Mouse (Mus musculus) forebrain, embryonic 16.5 days (tissue): Measurements from ENCODE around the gene Caskin2. TPM values are rescaled to one million over a fixed set of nuclear protein-coding genes. Genes with fewer than 3 reads are reported as not detected.
"Not testable (repeated sequence)": the region's sequence is repeated elsewhere in the genome, so short reads cannot be mapped to it uniquely, and the experiment has no call there.

Experiments
- ATAC-seq: fragments of 200-750 bp; cut with Nextera tagmentation; 2 replicates; pipeline ENCODE4 v1.8.0; 2017; ENCODE audit warnings: mild to moderate bottlenecking, moderate library complexity
- H3K27ac ChIP-seq: fragments of 300-500 bp; sonication (generic); 2 replicates; pipeline ENCODE4 v1.5.1; 2014; ENCODE audit warnings: low read length, control low read depth
- H3K27me3 ChIP-seq: fragments of 300-500 bp; sonication (generic); replicated peaks from 2 replicates; pipeline ENCODE4 v1.6.1; 2014; ENCODE audit warnings: low read length; ENCODE audit not compliant: control insufficient read depth, insufficient read depth
- H3K36me3 ChIP-seq: fragments of 300-500 bp; sonication (generic); 2 replicates; pipeline ENCODE4 v1.6.1; 2014; ENCODE audit not compliant: control insufficient read depth, insufficient read depth
- H3K4me1 ChIP-seq: fragments of 300-500 bp; sonication (generic); replicated peaks from 2 replicates; pipeline ENCODE4 v1.6.1; 2014; ENCODE audit warnings: low read length; ENCODE audit not compliant: control insufficient read depth, insufficient read depth
- H3K4me2 ChIP-seq: fragments of 300-500 bp; sonication (generic); 2 replicates; pipeline ENCODE4 v1.6.1; 2014; ENCODE audit warnings: mild to moderate bottlenecking, low read length, control low read depth
- H3K4me3 ChIP-seq: fragments of 300-500 bp; sonication (generic); replicated peaks from 2 replicates; pipeline ENCODE4 v1.5.1; 2014; ENCODE audit warnings: mild to moderate bottlenecking, low read length, control low read depth
- H3K9ac ChIP-seq: fragments of 300-500 bp; sonication (generic); replicated peaks from 2 replicates; pipeline ENCODE4 v1.6.1; 2014; ENCODE audit warnings: low read depth, low read length, control low read depth
- H3K9me3 ChIP-seq: fragments of 300-500 bp; sonication (generic); 2 replicates; pipeline ENCODE4 v1.6.1; 2016; ENCODE audit warnings: low read length; ENCODE audit not compliant: control insufficient read depth
- WGBS: fragments of 180-500 bp; shearing (Covaris S2); extraction: QIAGEN DNeasy Blood & Tissue Kit; methylation state at CpG from one replicate; pipeline ENCODE4 v1.1.7; 2014; 5-methylcytosine and 5-hydroxymethylcytosine counted together
- polyA plus RNA-seq: library from polyadenylated mRNA; unstranded; fragments of >200 nt; fragmentation: Nextera tagmentation; extraction: Ambion mirVana; gene quantifications from 2 replicates; pipeline ENCODE4 v1.2.1, GENCODE M21; 2015

Gene Caskin2
- 9.1 and 11.2 TPM in 2 replicates for polyA plus RNA-seq

GRCm38 (mm10) chr11:115813507-115814296, at the start of gene Caskin2:
TSS of gene Caskin2 (minus strand) at chr11:115813639.
- whole genome bisulfite sequencing, result under 1% methylated on average over 41 of the region's 44 CpGs

GRCm38 (mm10) chr11:115859143-115859945, 45.9 kb upstream of the Caskin2 start:
- Histone ChIP-seq H3K36me3 (no peaks in the 10 kb centered on the region), H3K27ac (no peak overlapping the region), H3K4me1 (peaks cover 10% of the 10 kb centered on the region), H3K9me3 (no peaks in the 10 kb centered on the region), H3K4me2 (peak overlapping the region; percentile 52), H3K27me3 (peaks cover 40% of the 10 kb centered on the region), H3K9ac (0 out of 2 replicates have a peak overlapping the region, but pooled peaks have one; percentile 39), H3K4me3 (peak overlapping the region; percentile 36)
- WGBS, result 1% methylated on average over 74 of the region's 75 CpGs
- ATAC-seq, result peak; percentile 85

More at GRCm38 (mm10) chr11:115813507-115814296, at the start of gene Caskin2:
- Histone ChIP-seq H3K9ac (peak within 1 kb of the TSS; percentile 92), H3K27ac (peak within 1 kb of the TSS; percentile 42; the same call in 1 of the 2 replicates), H3K9me3 (no peaks in the 10 kb centered on the region), H3K4me3 (peak within 1 kb of the TSS; percentile 98), H3K27me3 (no peaks in the 10 kb centered on the region), H3K4me2 (peak within 1 kb of the TSS; percentile 84), H3K36me3 (peaks cover 3% of the 10 kb centered on the region; the same call in 1 of the 2 replicates), H3K4me1 (peaks cover 42% of the 10 kb centered on the region)
- ATAC-seq, result peak; percentile 87

GRCm38 (mm10) chr11:115858354-115858753, 44.9 kb upstream of the Caskin2 start, which contains the start of gene Myo15b:
TSS of gene Myo15b (plus strand) at chr11:115858406.
- H3K9ac ChIP-seq, result 0 out of 2 replicates have a peak within 1 kb of the TSS, but pooled peaks have one; percentile 39
- H3K4me1 ChIP-seq, result peaks cover 10% of the 10 kb centered on the region
- peak within 1 kb of the TSS; percentile 36 for H3K4me3 ChIP-seq
- H3K9me3 ChIP-seq, result no peaks in the 10 kb centered on the region
- peak within 1 kb of the TSS; percentile 52 for H3K4me2 ChIP-seq
- H3K27me3 ChIP-seq, result peaks cover 40% of the 10 kb centered on the region
- WGBS, result 11% methylated on average over 27 of the region's 27 CpGs
- no peaks in the 10 kb centered on the region for H3K36me3 ChIP-seq
- no peak for ATAC-seq
- no peak within 1 kb of the TSS for H3K27ac ChIP-seq

- 54% methylated on average over 13 of the region's 13 CpGs for WGBS
Measured at GRCm38 (mm10) chr11:115857936-115858335, 44.5 kb upstream of the Caskin2 start.

GRCm38 (mm10) chr11:115857146-115857545, 43.7 kb upstream of the Caskin2 start:
- WGBS, result 91% methylated on average over 4 of the region's 4 CpGs
- H3K4me1 ChIP-seq, ATAC-seq, H3K9ac ChIP-seq, H3K4me3 ChIP-seq, H3K9me3 ChIP-seq, H3K27ac ChIP-seq, H3K4me2 ChIP-seq, H3K36me3 ChIP-seq: not testable (repeated sequence)
- peaks cover 40% of the 10 kb centered on the region for H3K27me3 ChIP-seq

More at GRCm38 (mm10) chr11:115857936-115858335, 44.5 kb upstream of the Caskin2 start:
- Histone ChIP-seq H3K27me3 (peaks cover 40% of the 10 kb centered on the region), H3K4me2 (no peak overlapping the region), H3K4me3 (no peak overlapping the region), H3K27ac (no peak overlapping the region), H3K9me3 (no peaks in the 10 kb centered on the region), H3K36me3 (no peaks in the 10 kb centered on the region), H3K4me1 (peaks cover 10% of the 10 kb centered on the region), H3K9ac (no peak overlapping the region)
- ATAC-seq, result no peak

- H3K4me3 ChIP-seq, result no peak overlapping the region
- peaks cover 6% of the 10 kb centered on the region for H3K4me1 ChIP-seq
- no peaks in the 10 kb centered on the region for H3K9me3 ChIP-seq
- H3K4me2 ChIP-seq, result no peak overlapping the region
- no peak overlapping the region for H3K9ac ChIP-seq
- no peaks in the 10 kb centered on the region for H3K36me3 ChIP-seq
- peaks cover 23% of the 10 kb centered on the region for H3K27me3 ChIP-seq
- ATAC-seq, result no peak
- WGBS, result 68% methylated on average over 6 of the region's 6 CpGs
- no peak overlapping the region for H3K27ac ChIP-seq
Measured at GRCm38 (mm10) chr11:115854674-115855073, 41.2 kb upstream of the Caskin2 start.

GRCm38 (mm10) chr11:115845819-115846218, 32.4 kb upstream of the Caskin2 start:
- no peak overlapping the region for H3K4me2 ChIP-seq
- no peak overlapping the region for H3K27ac ChIP-seq
- no peaks in the 10 kb centered on the region for H3K27me3 ChIP-seq
- 98% methylated on average over 2 of the region's 2 CpGs for WGBS
- H3K9me3 ChIP-seq, result no peaks in the 10 kb centered on the region
- H3K4me3 ChIP-seq, result no peak overlapping the region
- ATAC-seq, result no peak
- no peaks in the 10 kb centered on the region for H3K36me3 ChIP-seq
- no peak overlapping the region for H3K9ac ChIP-seq
- H3K4me1 ChIP-seq, result no peaks in the 10 kb centered on the region

- WGBS, result 66% methylated on average over 8 of the region's 8 CpGs
- Histone ChIP-seq H3K36me3 (no peaks in the 10 kb centered on the region), H3K4me1 (no peaks in the 10 kb centered on the region), H3K4me2 (no peak overlapping the region), H3K9ac (no peak overlapping the region), H3K27ac (no peak overlapping the region), H3K27me3 (no peaks in the 10 kb centered on the region), H3K9me3 (no peaks in the 10 kb centered on the region), H3K4me3 (no peak overlapping the region)
- no peak for ATAC-seq
Measured at GRCm38 (mm10) chr11:115844240-115844639, 30.8 kb upstream of the Caskin2 start.

- 82% methylated on average over 5 of the region's 5 CpGs for WGBS
- H3K27me3 ChIP-seq, result no peaks in the 10 kb centered on the region
Measured at GRCm38 (mm10) chr11:115843891-115844239, 30.4 kb upstream of the Caskin2 start.

More at GRCm38 (mm10) chr11:115843891-115844239, 30.4 kb upstream of the Caskin2 start:
- H3K4me1 ChIP-seq, result no peaks in the 10 kb centered on the region
- H3K4me2 ChIP-seq, result no peak overlapping the region
- H3K4me3 ChIP-seq, result no peak overlapping the region
- no peak for ATAC-seq
- no peaks in the 10 kb centered on the region for H3K9me3 ChIP-seq
- no peaks in the 10 kb centered on the region for H3K36me3 ChIP-seq
- no peak overlapping the region for H3K27ac ChIP-seq
- no peak overlapping the region for H3K9ac ChIP-seq
